Mouse (Mus musculus) mouse trophoblast stem cell (cell line): ENCODE data around the gene Shisa9.
"Not testable (repeated sequence)": the region's sequence is repeated elsewhere in the genome, so short reads cannot be mapped to it uniquely, and the experiment has no call there.

ENCODE experiments used
- in situ Hi-C, 2 experiments: fragments of 300-500 bp; cut with MseI, MboI; formaldehyde crosslinking; loops; 2 replicates in 1 of 2; 3 replicates in 1 of 2; pipeline ENCODE4 v1.15.1; 2025

The Shisa9 gene

DNA sequence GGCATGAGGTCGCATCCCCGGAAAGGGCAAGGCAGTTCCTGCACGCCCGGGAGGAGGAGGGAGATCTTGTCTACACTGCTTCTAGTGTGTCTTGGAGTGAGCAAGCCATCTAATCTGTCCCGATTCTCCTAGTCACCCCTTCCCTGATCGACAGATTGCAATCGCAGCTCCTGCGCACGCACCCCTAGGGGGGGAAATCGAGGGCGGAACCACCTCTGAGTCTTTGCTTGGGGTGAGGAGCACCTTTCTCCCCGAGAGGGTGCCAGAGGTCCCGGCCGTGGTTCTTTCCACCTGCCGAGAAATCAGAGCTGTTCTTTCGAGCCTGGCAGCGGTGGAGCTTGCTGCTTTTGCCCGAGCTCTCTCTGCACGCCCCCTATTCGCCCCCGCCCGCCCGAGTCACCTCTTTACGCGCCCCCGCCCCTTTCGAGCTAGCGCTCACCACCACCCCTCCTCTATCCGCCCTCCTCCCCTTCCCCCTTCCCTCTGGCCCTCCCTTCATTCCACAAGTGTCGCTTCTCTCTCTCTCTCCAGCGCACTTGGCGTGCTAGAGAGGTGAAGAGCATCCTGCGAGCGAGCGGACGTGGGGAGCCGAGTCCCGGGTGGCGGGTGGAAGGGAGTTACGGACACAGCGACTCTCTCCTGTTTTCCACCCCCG lies at the start of gene Shisa9:
Gene Shisa9, plus strand, starts transcription at position 498 of the 655 bp plus-strand sequence.
- in situ Hi-C loops, result no loop called here

DNA sequence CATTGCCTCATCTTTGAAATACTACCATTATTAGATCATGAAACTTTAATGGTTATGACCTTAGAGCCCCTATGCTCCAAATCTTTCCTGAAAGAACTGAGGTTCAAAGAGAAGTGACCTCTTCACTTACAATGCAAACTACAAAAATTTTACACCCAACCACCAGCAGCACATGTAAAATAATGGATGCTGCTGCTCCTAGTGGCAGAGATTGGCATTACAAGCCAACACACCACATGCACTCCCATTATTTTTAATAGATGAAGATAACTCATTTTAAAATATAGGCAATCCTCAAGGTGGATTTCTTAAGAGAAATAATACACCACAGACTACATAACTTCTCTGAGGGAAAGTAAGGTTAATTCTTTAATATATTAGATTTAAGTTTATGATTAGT lies 43.4 kb upstream of the Shisa9 start:
- in situ Hi-C loops, result no loop called here

DNA sequence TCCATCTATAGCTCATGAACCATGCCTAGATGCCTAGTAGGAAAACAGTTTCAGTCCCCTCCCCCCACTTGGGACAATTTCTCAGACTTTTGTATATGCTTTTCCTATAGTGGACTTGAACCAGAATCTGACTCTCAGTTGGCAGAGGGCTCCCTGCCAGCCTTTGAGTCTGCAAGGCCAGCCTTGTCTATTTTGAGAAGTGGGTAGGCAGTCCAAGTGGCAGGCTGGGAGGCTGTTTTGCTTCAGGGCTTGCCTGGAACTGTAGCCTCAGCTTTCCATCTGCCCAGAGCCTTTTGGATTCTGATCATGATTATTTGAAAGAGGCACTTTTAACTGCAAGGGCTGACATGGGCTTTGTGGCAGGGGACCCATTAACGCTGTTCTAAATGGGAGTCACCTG lies 23.2 kb upstream of the Shisa9 start:
- in situ Hi-C loops, result no loop called here

DNA sequence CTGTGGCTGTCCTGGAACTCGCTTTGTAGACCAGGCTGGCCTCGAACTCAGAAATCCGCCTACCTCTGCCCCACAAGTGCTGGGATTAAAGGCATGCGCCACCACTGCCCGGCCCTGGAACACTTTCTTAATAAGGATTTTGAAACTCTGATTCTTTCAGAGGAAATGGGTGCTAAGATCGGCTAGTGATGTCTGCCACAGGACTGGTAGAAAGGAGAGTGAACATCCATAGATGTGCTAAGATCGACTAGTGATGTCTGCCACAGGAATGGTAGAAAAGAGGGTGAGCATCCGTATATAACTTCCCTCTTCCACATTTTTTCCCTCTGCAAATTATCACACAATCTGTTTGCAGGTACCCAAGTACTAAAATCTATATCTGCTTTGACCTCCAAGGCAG lies 17.9 kb upstream of the Shisa9 start:
- in situ Hi-C loops, result no loop called here

DNA sequence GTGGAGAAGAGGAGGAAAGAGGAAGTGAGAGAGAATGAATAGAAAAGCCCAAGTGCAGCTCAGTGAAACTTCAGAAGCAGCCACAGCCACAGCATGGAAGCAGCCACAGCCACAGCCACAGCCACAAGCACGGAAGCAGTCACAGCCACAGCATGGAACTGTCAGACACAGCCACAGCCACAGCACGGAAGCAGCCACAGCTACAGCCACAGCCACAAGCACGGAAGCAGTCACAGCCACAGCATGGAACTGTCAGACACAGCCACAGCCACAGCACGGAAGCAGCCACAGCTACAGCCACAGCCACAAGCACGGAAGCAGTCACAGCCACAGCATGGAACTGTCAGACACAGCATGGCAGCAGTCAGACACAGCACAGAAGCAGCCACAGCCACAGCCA lies 17.1 kb upstream of the Shisa9 start:
- in situ Hi-C loops, result not testable (repeated sequence)

DNA sequence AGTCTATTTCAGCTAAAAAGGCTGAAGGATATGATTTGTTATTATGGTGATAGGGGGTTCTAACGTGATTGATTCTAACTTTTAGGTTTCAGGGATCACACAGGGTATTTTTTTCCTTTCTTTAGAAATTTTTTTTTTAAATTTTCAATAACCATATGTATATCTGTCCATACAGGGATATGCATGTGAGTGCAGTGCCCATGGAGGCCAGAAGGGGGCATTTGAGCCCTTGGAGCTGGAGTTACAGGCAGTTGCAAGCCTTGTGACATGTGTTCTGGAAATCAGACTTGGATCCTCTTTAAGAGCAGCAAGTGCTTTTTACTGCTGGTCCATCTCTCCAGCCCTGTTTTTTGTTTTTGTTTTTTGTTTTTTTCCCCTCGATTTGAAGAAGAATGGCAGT lies 16.3 kb upstream of the Shisa9 start:
- in situ Hi-C loops, result no loop called here

DNA sequence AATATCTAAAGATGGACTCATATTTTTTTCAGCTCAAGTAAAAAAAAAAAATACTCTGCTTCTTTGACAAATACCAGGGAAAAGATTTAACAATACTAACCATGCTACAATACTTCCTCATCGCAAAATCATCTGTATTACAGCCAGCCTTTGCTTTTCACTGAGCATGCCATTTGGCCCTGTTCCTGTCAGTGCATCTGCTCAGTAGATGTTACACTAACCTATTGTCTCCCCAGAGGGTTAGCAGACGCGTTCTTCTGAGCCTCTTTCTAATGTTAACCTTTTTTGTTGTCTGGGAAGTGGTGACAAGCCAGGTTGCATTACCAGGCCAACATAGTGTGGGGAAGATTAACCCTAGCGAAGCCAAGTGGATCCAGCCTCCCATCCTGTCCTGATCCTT lies 10.2 kb upstream of the Shisa9 start:
- in situ Hi-C loops, result no loop called here

DNA sequence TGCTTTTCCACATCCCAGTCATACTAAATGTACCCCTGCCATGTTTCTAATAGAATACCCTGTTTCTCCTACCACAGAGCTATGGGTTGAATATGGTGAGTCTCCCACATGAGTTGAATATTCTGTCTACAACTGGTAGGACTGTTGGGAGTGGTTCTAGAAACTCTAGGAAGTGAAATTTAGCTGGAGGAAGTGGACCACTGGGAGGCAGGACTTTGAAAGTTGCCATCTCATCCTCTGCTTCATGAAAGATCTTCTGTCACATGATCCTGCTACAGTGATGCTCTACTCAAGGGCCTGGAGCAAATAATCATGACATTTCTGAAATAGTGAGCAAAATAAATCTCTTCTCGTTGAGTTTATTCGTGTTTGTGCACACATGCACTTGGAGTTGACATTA lies 7.2 kb upstream of the Shisa9 start:
- in situ Hi-C loops, result no loop called here

DNA sequence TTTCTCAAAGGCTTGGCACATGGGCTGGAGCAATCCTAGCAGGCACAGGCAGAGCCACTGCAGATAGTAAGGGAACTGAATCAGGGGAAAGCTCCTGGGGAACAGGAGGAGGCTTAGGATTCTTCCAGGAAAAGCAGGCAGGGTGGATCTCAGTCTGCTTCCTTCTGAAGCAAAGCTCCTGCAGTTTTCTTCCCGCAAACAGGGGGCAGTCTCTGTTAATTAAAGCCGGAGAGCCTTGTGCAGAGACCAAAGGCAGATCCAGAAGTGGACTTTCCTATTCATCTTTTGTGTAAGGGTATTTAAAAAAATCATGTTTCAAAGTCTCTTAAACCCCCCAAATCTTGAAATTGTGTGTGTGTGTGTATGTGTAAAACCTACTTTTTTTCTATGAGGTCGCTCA lies 3.1 kb upstream of the Shisa9 start:
- in situ Hi-C loops, result no loop called here

DNA sequence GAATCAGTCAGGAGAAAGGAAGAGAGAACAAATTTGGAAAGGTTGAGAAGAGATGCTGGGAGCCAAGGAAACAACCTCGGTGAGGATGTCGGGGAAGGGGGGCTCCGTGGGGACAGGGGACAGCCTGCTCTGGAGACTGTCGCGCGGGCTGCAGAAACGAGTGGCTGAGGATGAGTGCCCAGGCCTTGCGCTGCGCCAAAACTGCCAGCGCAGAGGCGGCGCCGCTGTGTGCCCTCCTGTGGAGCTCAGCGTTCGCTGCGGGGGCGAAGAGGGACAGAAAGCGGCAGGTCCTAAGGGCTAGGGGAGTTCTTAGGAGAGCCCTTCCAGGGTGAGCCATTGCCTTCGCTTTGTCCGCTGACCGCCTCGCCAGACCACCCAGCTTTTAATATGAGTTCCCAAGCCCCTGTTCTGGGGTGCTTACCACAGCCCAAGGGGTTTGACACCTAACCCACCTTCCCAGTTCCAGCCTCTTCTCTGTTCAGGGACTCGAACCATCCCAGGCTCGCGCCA lies 752 bp upstream of the Shisa9 start:
- in situ Hi-C loops, result no loop called here

DNA sequence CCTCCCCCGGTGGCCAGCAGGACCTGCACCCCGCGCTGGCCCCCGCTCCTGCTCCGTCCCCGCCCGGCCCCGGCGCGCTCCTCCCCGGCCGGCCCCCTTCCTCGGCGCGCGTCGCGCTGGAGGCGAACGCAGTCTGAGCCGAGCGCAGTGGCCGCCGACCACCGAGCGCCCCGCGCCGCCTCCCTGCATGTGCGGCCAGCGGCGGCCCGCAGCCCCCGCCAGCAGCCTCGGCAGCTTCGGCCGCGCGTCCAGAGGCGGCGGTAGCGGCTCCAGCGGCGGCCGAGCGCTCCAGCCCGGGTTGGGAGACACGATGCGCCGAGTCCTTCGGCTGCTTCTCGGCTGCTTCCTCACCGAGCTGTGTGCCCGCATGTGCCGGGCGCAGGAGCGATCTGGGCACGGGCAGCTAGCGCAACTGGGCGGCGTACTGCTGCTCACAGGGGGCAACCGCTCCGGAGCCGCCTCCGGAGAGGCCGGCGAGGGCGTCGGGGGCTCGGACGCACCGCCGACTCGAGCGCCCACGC lies 418 bp downstream of the Shisa9 start:
- in situ Hi-C loops, result no loop called here

DNA sequence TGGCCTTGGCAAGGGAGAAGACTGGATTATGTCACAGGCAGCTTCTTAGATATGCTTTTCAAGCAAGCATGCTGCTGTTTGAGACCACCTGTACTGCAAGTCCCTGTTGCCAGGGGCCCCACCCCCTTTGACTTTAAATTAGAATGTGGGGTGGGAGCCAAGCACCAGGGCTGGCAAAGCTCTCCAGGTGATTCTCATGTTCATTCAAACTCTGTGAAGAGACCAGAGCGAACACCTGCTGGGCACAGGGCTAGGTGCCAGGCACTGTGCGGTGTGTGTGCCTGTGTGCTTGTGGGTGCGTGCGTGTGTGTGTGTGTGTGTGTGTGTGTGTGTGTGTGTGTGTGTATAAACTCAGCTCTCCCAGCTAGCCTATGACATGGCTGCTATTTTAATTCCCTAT lies 3.1 kb downstream of the Shisa9 start:
- in situ Hi-C loops, result no loop called here

DNA sequence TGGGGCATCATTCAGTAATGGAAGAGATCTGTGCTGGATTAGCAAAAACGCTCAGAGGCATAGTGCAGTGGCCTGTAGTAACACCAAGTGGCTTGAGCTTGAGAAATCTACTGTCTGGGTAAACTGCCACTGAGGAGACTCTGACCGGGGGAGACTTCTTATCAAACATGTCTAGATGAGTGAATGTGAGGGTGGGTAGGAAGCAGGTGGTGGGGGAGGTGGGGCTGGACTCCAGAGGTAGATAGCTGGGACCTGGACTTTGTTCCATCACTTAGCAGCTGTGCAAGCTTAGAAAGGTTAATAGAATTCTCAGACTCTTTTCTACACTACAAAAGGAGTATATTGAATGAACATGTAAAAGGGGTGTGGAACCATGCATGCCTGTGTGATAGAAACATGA lies 21.3 kb downstream of the Shisa9 start:
- in situ Hi-C loops, result no loop called here

DNA sequence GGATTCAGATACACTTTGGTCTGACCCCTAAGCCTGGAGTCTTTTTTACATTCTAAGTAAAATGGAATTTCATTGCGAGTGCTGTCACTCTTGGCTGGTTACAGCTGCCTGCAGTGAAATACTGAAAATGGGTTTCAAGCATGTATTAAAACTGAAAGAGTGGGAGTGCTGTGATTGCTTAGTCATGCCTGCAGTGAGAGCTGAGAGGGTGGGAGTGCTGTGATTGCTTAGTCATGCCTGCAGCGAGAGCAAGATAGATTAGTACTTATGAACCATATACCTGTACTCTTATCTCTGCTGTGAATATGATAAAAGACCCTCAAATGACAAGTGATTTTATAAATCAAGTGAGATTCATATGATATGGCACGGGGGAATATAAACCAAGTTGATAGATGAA lies 26.2 kb downstream of the Shisa9 start:
- in situ Hi-C loops, result no loop called here

DNA sequence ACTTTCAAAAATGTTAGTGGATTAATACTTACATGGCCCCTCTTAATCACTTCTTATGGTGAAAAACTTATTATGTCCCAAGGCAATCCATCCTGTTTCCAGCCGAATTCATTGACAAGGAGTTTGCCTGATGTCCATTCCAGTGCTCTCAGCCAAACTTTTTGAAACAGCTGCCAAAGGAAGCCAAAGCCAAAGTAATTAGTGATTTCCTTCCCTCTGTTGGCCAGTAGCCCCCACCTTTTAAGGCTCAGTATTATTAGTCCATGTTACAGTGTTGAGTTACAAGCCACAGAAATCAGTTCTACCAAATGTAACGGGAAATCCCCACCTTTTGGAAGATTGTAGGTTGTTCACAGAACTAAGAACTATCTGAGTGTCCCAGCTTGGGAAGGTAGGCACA lies 28.8 kb downstream of the Shisa9 start:
- in situ Hi-C loops, result no loop called here

DNA sequence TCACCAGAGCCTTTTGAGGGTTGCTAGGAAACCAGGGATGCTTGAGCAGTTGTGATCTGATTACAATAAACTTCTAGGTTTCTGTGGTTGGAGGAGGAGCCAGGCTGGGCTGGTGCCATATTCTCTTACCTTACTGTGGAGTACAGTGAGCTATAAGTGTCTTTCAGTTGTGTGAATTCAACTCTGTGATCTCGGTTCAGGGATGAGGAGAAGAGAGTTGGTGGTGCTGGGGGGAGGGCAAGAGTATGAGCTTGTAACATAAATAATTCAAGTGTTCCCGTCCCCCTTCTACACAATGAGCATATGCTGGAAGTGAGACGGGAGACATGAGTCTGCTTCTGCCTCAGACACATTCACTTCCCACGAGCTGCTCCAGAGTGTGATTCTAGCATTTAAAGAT lies 30.6 kb downstream of the Shisa9 start:
- in situ Hi-C loops, result no loop called here

DNA sequence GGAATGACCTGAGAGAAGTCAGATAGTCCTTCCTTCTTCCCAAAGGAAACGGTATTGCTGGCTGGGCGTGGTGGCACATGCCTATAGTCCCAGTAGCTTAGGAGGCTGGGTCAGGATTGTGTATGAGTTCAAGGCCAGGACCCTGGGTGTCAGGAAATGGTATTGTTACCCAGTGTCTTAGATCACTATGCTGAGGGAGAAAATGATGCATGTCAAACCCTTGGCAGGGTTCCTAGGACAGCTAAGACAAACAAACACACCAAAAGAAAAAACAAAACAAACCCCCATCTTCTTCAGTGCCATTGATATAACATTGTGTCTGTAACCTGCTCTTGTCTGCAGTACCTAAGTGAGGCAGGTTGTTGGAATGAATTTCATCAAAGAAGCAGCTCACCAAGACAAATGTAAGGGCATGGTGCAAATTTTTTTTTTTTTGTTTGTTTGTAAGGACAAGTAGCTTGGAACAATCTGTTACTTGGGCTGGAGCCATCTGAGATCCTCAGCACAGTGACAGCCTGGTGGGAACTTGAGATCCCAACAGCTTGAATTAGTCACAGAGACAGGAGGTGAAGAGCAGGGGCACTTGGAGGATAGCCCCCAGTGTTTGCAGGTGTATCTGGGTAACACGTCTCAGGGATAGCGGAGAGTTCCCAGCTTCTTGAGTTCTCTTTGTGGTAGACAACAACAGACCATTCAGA lies 34.2 kb downstream of the Shisa9 start:
- in situ Hi-C loops, result no loop called here

DNA sequence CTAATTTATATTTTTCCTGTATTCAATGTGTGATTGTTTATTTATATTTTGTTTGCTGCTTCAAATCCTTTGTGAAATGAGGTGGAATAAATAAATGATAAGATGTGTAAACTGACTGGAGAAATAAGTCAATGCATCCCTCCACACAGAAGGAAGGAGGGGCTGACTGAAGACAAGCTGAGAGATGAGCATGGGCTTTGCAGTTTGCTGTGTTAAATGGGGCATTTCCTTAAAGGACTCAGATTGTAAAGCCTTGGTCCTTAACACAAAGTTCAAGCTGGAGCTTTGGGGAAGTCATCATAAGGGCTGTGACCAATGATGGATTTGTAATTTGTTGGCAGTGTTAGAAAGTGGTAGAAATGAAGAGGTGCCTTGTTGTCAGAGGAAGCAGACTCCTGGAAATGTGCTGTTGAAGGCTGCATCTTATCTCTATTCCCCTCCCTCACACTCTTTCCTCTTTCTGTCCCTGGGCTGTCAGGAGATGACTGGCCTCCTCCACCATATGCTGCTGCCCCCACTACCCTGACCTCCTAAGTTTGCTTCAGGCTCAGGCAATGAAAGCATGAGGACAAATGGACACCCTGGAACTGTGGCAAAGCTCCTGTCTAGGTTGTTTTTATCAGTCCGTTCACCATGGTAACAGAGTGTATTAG lies 36.3 kb downstream of the Shisa9 start:
- in situ Hi-C loops, result no loop called here

DNA sequence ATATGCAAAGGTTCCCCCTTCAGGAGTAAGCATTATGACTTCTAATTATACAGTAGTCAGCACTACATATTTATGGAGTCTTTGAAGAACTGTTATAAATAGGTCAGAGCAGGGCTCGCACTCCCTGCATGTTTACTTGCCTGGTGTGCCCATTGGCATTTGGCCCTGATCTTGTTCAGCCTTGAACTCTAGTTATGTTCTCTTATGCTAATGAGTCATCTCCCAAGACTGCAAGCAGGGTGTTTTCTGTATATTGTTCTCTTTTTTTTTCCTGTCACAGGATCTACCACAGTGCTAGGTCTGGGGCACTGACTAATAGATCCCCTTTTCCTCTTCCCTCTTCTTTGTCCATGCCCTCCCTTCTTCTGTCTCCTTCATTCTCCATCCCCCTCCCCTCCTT lies 48.5 kb downstream of the Shisa9 start:
- in situ Hi-C loops, result no loop called here

DNA sequence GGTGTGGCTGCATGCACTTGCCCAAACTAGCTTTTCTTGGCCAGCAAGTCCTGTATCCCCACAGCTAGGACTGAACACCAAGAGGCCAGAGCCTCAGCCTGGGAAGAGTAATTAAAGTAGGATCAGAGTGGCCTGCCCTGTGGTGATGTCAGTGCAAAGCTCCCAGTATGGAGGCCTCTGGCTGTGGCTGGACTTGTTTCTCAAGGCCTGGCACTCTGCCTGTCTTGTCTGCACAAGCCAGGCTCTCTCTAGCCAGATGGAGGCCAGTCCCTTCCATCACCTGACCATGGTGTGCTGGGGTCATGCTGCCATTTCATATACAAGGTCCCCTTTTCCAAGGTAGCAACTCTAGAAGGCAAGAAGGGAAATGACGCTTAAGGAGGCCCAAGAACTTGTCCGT lies 51.0 kb downstream of the Shisa9 start:
- in situ Hi-C loops, result no loop called here

DNA sequence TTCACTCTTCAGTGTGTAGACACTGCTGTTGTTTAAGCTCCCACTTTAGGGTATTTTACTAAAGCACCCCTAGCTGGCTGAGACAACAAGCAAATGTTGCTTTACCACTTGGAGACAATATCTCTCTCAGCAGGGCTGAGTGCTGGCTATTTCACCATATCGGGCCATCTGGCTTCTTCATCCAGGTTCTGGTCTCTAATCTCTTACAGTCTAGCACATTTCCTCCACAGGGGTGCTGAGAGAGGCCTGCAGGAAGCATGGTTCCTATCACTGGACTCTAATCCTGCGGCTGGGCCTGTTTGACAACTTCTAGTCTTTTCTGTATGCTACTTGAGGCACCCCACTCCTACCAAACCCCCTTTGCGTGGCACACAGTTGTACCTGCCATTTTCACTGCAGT lies 51.7 kb downstream of the Shisa9 start:
- in situ Hi-C loops, result no loop called here

DNA sequence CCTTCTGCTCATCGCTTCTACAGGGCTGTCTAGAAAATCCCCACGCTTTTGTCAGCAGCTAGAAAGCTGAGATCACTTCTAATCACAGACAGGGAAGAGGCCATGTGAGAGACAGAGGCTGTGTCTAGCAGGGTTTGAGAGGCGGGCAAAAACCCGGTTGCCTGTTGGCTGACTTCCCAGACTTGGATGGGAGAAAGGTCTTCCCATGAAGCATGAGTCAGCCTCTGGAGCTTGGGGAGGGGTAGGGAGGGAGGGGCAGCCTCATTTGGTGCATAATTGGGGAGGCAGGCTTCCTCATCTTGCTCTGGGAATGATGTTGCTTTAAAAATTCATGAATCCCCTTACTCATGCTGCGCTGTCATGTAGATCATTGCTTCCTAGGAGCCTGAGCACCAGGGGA lies 57.0 kb downstream of the Shisa9 start:
- in situ Hi-C loops, result no loop called here

DNA sequence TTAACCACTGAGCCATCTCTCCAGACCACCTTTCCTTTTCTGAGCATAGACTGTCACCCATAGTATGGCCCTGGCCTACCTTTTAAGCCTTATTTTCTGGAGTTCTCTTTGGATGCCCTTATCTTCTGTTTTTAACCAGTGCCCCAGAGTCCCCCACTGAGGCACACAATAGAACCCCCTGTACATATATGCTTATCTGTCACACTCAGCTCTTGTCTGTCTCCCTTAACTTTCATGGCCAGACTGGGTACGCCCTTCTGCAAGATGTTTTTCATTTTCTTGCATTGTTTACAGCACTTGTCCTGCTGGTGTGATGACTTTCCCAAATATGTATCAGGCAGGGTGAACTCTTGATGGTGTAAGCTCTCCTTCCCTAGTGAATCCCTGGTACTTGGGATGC lies 68.1 kb downstream of the Shisa9 start:
- in situ Hi-C loops, result no loop called here
